Mouse (Mus musculus) limb, embryonic 11.5 days (tissue): ENCODE measurements around the gene Zbtb45. TPM values are rescaled to one million over a fixed set of nuclear protein-coding genes. Genes with fewer than 3 reads are reported as not detected.

Source experiments
- ATAC-seq: fragments of 200-750 bp; cut with Nextera tagmentation; 2 replicates; pipeline ENCODE4 v1.8.0; 2017; ENCODE audit warnings: low read depth; ENCODE audit not compliant: insufficient number of reproducible peaks, low FRiP score, low TSS enrichment
- DNase-seq: peaks from one replicate; pipeline ENCODE4 v3.0.0-alpha.2; 2015; ENCODE audit warnings: low spot score
- H3K27ac ChIP-seq: fragments of 300-500 bp; sonication (generic); replicated peaks from 2 replicates; pipeline ENCODE4 v1.5.1; 2014; ENCODE audit warnings: low read depth, mild to moderate bottlenecking, low read length
- H3K27me3 ChIP-seq: fragments of 300-500 bp; sonication (generic); 2 replicates; pipeline ENCODE4 v1.6.1; 2014; ENCODE audit warnings: mild to moderate bottlenecking, low read length, mixed read lengths; ENCODE audit not compliant: control insufficient read depth, insufficient read depth
- H3K36me3 ChIP-seq: fragments of 300-500 bp; sonication (generic); 2 replicates; pipeline ENCODE4 v1.6.1; 2014; ENCODE audit warnings: mild to moderate bottlenecking, low read length, moderate library complexity, mixed read lengths; ENCODE audit not compliant: control insufficient read depth, insufficient read depth
- H3K4me1 ChIP-seq: fragments of 300-500 bp; sonication (generic); 2 replicates; pipeline ENCODE4 v1.6.1; 2014; ENCODE audit warnings: low read length, mixed read lengths; ENCODE audit not compliant: control insufficient read depth, insufficient read depth
- H3K4me2 ChIP-seq: fragments of 300-500 bp; sonication (generic); 2 replicates; pipeline ENCODE4 v1.6.1; 2014; ENCODE audit warnings: low read depth, mild to moderate bottlenecking, moderate library complexity; ENCODE audit not compliant: severe bottlenecking
- H3K4me3 ChIP-seq: fragments of 300-500 bp; sonication (generic); 2 replicates; pipeline ENCODE4 v1.5.1; 2014; ENCODE audit warnings: low read depth, low read length
- H3K9ac ChIP-seq: fragments of 300-500 bp; sonication (generic); 2 replicates; pipeline ENCODE4 v1.6.1; 2014; ENCODE audit warnings: mild to moderate bottlenecking, low read length
- H3K9me3 ChIP-seq: fragments of 300-500 bp; sonication (generic); 2 replicates; pipeline ENCODE4 v1.6.1; 2016; ENCODE audit warnings: low read length; ENCODE audit not compliant: control insufficient read depth
- WGBS: fragments of 180-500 bp; shearing (Covaris S2); extraction: QIAGEN DNeasy Blood & Tissue Kit; methylation state at CpG from one replicate; pipeline ENCODE4 v1.1.7; 2014; 5-methylcytosine and 5-hydroxymethylcytosine counted together
- polyA plus RNA-seq: library from polyadenylated mRNA; unstranded; fragments of >200 nt; fragmentation: Nextera tagmentation; extraction: Ambion mirVana; gene quantifications from 2 replicates; pipeline ENCODE4 v1.2.1, GENCODE M21; 2014

Zbtb45 gene
- polyA plus RNA-seq, 1 experiment from 2014 or later = 31.5 TPM

- Histone ChIP-seq H3K4me1 (no peaks in the 10 kb centered on the region), H3K4me2 (no peak overlapping the region), H3K36me3 (no peaks in the 10 kb centered on the region), H3K4me3 (no peak overlapping the region), H3K9ac (no peak overlapping the region), H3K9me3 (no peaks in the 10 kb centered on the region), H3K27ac (no peak overlapping the region), H3K27me3 (no peaks in the 10 kb centered on the region)
- WGBS = 76% methylated on average over 4 of the region's 4 CpGs
- DNase-seq (no peak), ATAC-seq (no peak)
These were observed 50.9 kb downstream of the Zbtb45 start for GRCm38 (mm10) chr7:12958948-12959347.

- Histone ChIP-seq H3K9me3 (no peaks in the 10 kb centered on the region), H3K27me3 (no peaks in the 10 kb centered on the region), H3K9ac (no peak overlapping the region), H3K4me1 (no peaks in the 10 kb centered on the region), H3K4me2 (no peak overlapping the region), H3K4me3 (no peak overlapping the region), H3K27ac (no peak overlapping the region), H3K36me3 (no peaks in the 10 kb centered on the region)
- WGBS = 76% methylated on average over 5 of the region's 5 CpGs
- DNase-seq (no peak), ATAC-seq (no peak)
These were observed 52.3 kb downstream of the Zbtb45 start for GRCm38 (mm10) chr7:12957511-12957910.

- WGBS = 54% methylated on average over 3 of the region's 3 CpGs
- Histone ChIP-seq H3K4me3 (no peak overlapping the region), H3K9me3 (no peaks in the 10 kb centered on the region), H3K4me2 (no peak overlapping the region), H3K36me3 (no peaks in the 10 kb centered on the region), H3K27ac (no peak overlapping the region), H3K27me3 (no peaks in the 10 kb centered on the region), H3K4me1 (no peaks in the 10 kb centered on the region), H3K9ac (no peak overlapping the region)
- DNase-seq = no peak
- ATAC-seq = no peak
These were observed 54.9 kb downstream of the Zbtb45 start for GRCm38 (mm10) chr7:12954896-12955295.

Other genes with a start within 250 kb of the Zbtb45 start
- 11.6 and 17.7 TPM in 2 replicates for gene Zscan18, start 206.4 kb downstream of the Zbtb45 start, polyA plus RNA-seq
- gene Zfp329, start 191.2 kb downstream of the Zbtb45 start, polyA plus RNA-seq = 18.5 and 21.1 TPM in 2 replicates
- gene Zfp110, start 175.3 kb downstream of the Zbtb45 start, polyA plus RNA-seq = 38.3 and 38.4 TPM in 2 replicates
- 6.3 and 7.7 TPM in 2 replicates for gene Zfp128, start 128.9 kb downstream of the Zbtb45 start, polyA plus RNA-seq
- gene Zscan22, start 112.2 kb downstream of the Zbtb45 start, polyA plus RNA-seq = 28.1 and 29.0 TPM in 2 replicates
- gene Rps5, start 87.7 kb downstream of the Zbtb45 start, polyA plus RNA-seq = 1,067 and 1,071 TPM in 2 replicates
- gene Rnf225, start 82.6 kb downstream of the Zbtb45 start, polyA plus RNA-seq = 0.57 and 0.59 TPM in 2 replicates
- gene Zfp324, start 44.2 kb downstream of the Zbtb45 start, polyA plus RNA-seq = 8.2 and 10.2 TPM in 2 replicates
- 7.5 and 10.3 TPM in 2 replicates for gene Zfp446, start 32.2 kb downstream of the Zbtb45 start, polyA plus RNA-seq
- not detected in 2 replicates for gene Slc27a5, start 11.8 kb downstream of the Zbtb45 start, polyA plus RNA-seq
- 610 and 647 TPM in 2 replicates for gene Trim28, start 10.9 kb downstream of the Zbtb45 start, polyA plus RNA-seq
- gene Chmp2a, start 24.8 kb upstream of the Zbtb45 start, polyA plus RNA-seq = 84.2 and 93.8 TPM in 2 replicates
- 199 TPM in 2 replicates for gene Ube2m, start 28.2 kb upstream of the Zbtb45 start, polyA plus RNA-seq
- gene Mzf1, start 44.7 kb upstream of the Zbtb45 start, polyA plus RNA-seq = 2.3 TPM in 2 replicates
- not detected in 2 replicates for gene Vmn1r85, start 85.1 kb upstream of the Zbtb45 start, polyA plus RNA-seq
- not detected in 2 replicates for gene Vmn1r86, start 109.9 kb upstream of the Zbtb45 start, polyA plus RNA-seq
- not detected in 2 replicates for gene Vmn1r87, start 130.1 kb upstream of the Zbtb45 start, polyA plus RNA-seq
- not detected in 2 replicates for gene Vmn1r88, start 149.5 kb upstream of the Zbtb45 start, polyA plus RNA-seq
- not detected in 2 replicates for gene Vmn1r89, start 203.0 kb upstream of the Zbtb45 start, polyA plus RNA-seq